Mouse (Mus musculus): Measurements from ENCODE around the gene Prm2. TPM values are rescaled to one million over a fixed set of nuclear protein-coding genes. Genes with fewer than 3 reads are reported as not detected.
A peak's percentile ranks its signal among the peaks of the same experiment; 100 is the strongest.
"Not testable (repeated sequence)": the region's sequence is repeated elsewhere in the genome, so short reads cannot be mapped to it uniquely, and the experiment has no call there.

The Prm2 gene
- polyA plus RNA-seq, 1 experiment from 2014 or later: not detected

- WGBS: 94% methylated on average over 1 of the region's 1 CpGs
- H3K27me3 ChIP-seq: no peaks in the 10 kb centered on the region
- H3K9ac ChIP-seq: no peak overlapping the region
- no peak overlapping the region for H3K4me3 ChIP-seq
- H3K9me3 ChIP-seq: no peaks in the 10 kb centered on the region
- no peak overlapping the region for H3K27ac ChIP-seq
- no peak overlapping the region for H3K4me2 ChIP-seq (replicated peaks)
- no peaks in the 10 kb centered on the region for H3K36me3 ChIP-seq
- H3K4me1 ChIP-seq: 0 out of 2 replicates have a peak, but pooled peaks cover 3% of the 10 kb centered on the region
- ATAC-seq (ENCODE audit: insufficient number of reproducible peaks, insufficient read depth, low FRiP score, low TSS enrichment): no peak
Observed at GRCm38 (mm10) chr16:10810376-10810775, 14.4 kb upstream of the Prm2 start.

- ATAC-seq (ENCODE audit: insufficient number of reproducible peaks, insufficient read depth, low FRiP score, low TSS enrichment): no peak
- Histone ChIP-seq H3K9ac (no peak within 1 kb of the TSS), H3K9me3 (no peaks in the 10 kb centered on the region), H3K36me3 (no peaks in the 10 kb centered on the region), H3K4me2 (replicated peaks) (no peak within 1 kb of the TSS), H3K27ac (no peak within 1 kb of the TSS; the same call in 1 of the 2 replicates), H3K4me3 (no peak within 1 kb of the TSS), H3K27me3 (no peaks in the 10 kb centered on the region), H3K4me1 (0 out of 2 replicates have a peak, but pooled peaks cover 3% of the 10 kb centered on the region)
- 76% methylated on average over 10 of the region's 10 CpGs for WGBS
Observed at GRCm38 (mm10) chr16:10805789-10806527, 10.0 kb upstream of the Prm2 start, which contains the start of gene Prm1. Gene Prm1, minus strand, starts transcription at chr16:10805839.

GRCm38 (mm10) chr16:10802420-10802819, 6.5 kb upstream of the Prm2 start:
- ATAC-seq (ENCODE audit: insufficient number of reproducible peaks, insufficient read depth, low FRiP score, low TSS enrichment); H3K27me3 ChIP-seq: not testable (repeated sequence)
- 89% methylated on average over 3 of the region's 3 CpGs for WGBS

GRCm38 (mm10) chr16:10790702-10791101, 5.2 kb downstream of the Prm2 start, which contains the start of gene Prm3:
Gene Prm3, minus strand, starts transcription at chr16:10790914.
- Histone ChIP-seq H3K4me1 (no peaks in the 10 kb centered on the region), H3K4me2 (replicated peaks) (no peak within 1 kb of the TSS), H3K4me3 (no peak within 1 kb of the TSS), H3K9ac (no peak within 1 kb of the TSS), H3K9me3 (no peaks in the 10 kb centered on the region), H3K27me3 (peaks cover 8% of the 10 kb centered on the region; the same call in 1 of the 2 replicates), H3K36me3 (no peaks in the 10 kb centered on the region), H3K27ac (no peak within 1 kb of the TSS)
- 82% methylated on average over 9 of the region's 9 CpGs for WGBS
- ATAC-seq (ENCODE audit: insufficient number of reproducible peaks, insufficient read depth, low FRiP score, low TSS enrichment): no peak

More at GRCm38 (mm10) chr16:10802420-10802819, 6.5 kb upstream of the Prm2 start:
- not testable (repeated sequence) for H3K36me3 ChIP-seq; H3K4me3 ChIP-seq; H3K4me1 ChIP-seq; H3K4me2 ChIP-seq (replicated peaks); H3K27ac ChIP-seq; H3K9me3 ChIP-seq; H3K9ac ChIP-seq

GRCm38 (mm10) chr16:10788866-10789265, 7.1 kb downstream of the Prm2 start:
- 0 out of 2 replicates have a peak, but pooled peaks cover 4% of the 10 kb centered on the region for H3K27me3 ChIP-seq
- H3K9me3 ChIP-seq: no peaks in the 10 kb centered on the region
- ATAC-seq (ENCODE audit: insufficient number of reproducible peaks, insufficient read depth, low FRiP score, low TSS enrichment): no peak
- H3K9ac ChIP-seq: no peak overlapping the region
- 54% methylated on average over 4 of the region's 4 CpGs for WGBS
- H3K27ac ChIP-seq: no peak overlapping the region
- H3K4me2 ChIP-seq (replicated peaks): no peak overlapping the region
- no peak overlapping the region for H3K4me3 ChIP-seq
- H3K4me1 ChIP-seq: peaks cover 2% of the 10 kb centered on the region; the same call in 1 of the 2 replicates
- no peaks in the 10 kb centered on the region for H3K36me3 ChIP-seq

GRCm38 (mm10) chr16:10788271-10788670, 7.7 kb downstream of the Prm2 start, which contains the start of gene Tnp2:
Gene Tnp2, minus strand, starts transcription at chr16:10788660.
- no peak for ATAC-seq (ENCODE audit: insufficient number of reproducible peaks, insufficient read depth, low FRiP score, low TSS enrichment)
- H3K9ac ChIP-seq: no peak within 1 kb of the TSS
- no peaks in the 10 kb centered on the region for H3K9me3 ChIP-seq
- no peak within 1 kb of the TSS for H3K4me3 ChIP-seq
- no peaks in the 10 kb centered on the region for H3K36me3 ChIP-seq
- H3K4me1 ChIP-seq: peaks cover 6% of the 10 kb centered on the region
- no peak within 1 kb of the TSS for H3K4me2 ChIP-seq (replicated peaks)
- H3K27ac ChIP-seq: no peak within 1 kb of the TSS
- H3K27me3 ChIP-seq: 0 out of 2 replicates have a peak, but pooled peaks cover 4% of the 10 kb centered on the region
- WGBS: 46% methylated on average over 16 of the region's 16 CpGs

GRCm38 (mm10) chr16:10787548-10788058, 8.3 kb downstream of the Prm2 start:
- Histone ChIP-seq H3K9me3 (no peaks in the 10 kb centered on the region), H3K4me2 (replicated peaks) (no peak overlapping the region), H3K4me1 (peaks cover 13% of the 10 kb centered on the region), H3K27me3 (0 out of 2 replicates have a peak, but pooled peaks cover 4% of the 10 kb centered on the region), H3K4me3 (no peak overlapping the region), H3K36me3 (no peaks in the 10 kb centered on the region), H3K27ac (no peak overlapping the region), H3K9ac (no peak overlapping the region)
- ATAC-seq (ENCODE audit: insufficient number of reproducible peaks, insufficient read depth, low FRiP score, low TSS enrichment): no peak
- 75% methylated on average over 7 of the region's 7 CpGs for WGBS

GRCm38 (mm10) chr16:10786782-10787547, 9.0 kb downstream of the Prm2 start:
- H3K4me2 ChIP-seq (replicated peaks): no peak overlapping the region
- no peak overlapping the region for H3K9ac ChIP-seq
- H3K27me3 ChIP-seq: 0 out of 2 replicates have a peak, but pooled peaks cover 4% of the 10 kb centered on the region
- 66% methylated on average over 4 of the region's 4 CpGs for WGBS
- peaks cover 19% of the 10 kb centered on the region for H3K4me1 ChIP-seq
- no peak for ATAC-seq (ENCODE audit: insufficient number of reproducible peaks, insufficient read depth, low FRiP score, low TSS enrichment)
- H3K36me3 ChIP-seq: no peaks in the 10 kb centered on the region
- H3K4me3 ChIP-seq: no peak overlapping the region
- no peaks in the 10 kb centered on the region for H3K9me3 ChIP-seq
- no peak overlapping the region for H3K27ac ChIP-seq

- Histone ChIP-seq H3K27ac (peak overlapping the region; percentile 98), H3K4me1 (peaks cover 25% of the 10 kb centered on the region), H3K4me2 (replicated peaks) (peak overlapping the region; percentile 98), H3K9ac (peak overlapping the region; percentile 79), H3K36me3 (no peaks in the 10 kb centered on the region), H3K4me3 (peak overlapping the region; percentile 52), H3K9me3 (no peaks in the 10 kb centered on the region), H3K27me3 (no peaks in the 10 kb centered on the region)
- ATAC-seq (ENCODE audit: insufficient number of reproducible peaks, insufficient read depth, low FRiP score, low TSS enrichment): no peak
- WGBS: 3% methylated on average over 9 of the region's 9 CpGs
Observed at GRCm38 (mm10) chr16:10786288-10786687, 9.6 kb downstream of the Prm2 start.

- Histone ChIP-seq H3K27me3 (no peaks in the 10 kb centered on the region), H3K4me3 (peak within 1 kb of the TSS; percentile 52), H3K4me2 (replicated peaks) (peak within 1 kb of the TSS; percentile 98), H3K4me1 (peaks cover 30% of the 10 kb centered on the region), H3K27ac (peak within 1 kb of the TSS; percentile 98), H3K36me3 (no peaks in the 10 kb centered on the region), H3K9me3 (no peaks in the 10 kb centered on the region), H3K9ac (peak within 1 kb of the TSS; percentile 79)
- ATAC-seq (ENCODE audit: insufficient number of reproducible peaks, insufficient read depth, low FRiP score, low TSS enrichment): peak; percentile 85
- WGBS: under 1% methylated on average over 59 of the region's 59 CpGs
Observed at GRCm38 (mm10) chr16:10785371-10786231, 10.3 kb downstream of the Prm2 start, which contains the start of gene Socs1. Gene Socs1, minus strand, starts transcription at chr16:10785536.

All from embryonic facial prominence, embryonic 12.5 days (tissue).